Mouse (Mus musculus) forebrain, embryonic 16.5 days (tissue): ENCODE data around the gene Cldnd2. TPM values are rescaled to one million over a fixed set of nuclear protein-coding genes. Genes with fewer than 3 reads are reported as not detected.
"Not testable (repeated sequence)": the region's sequence is repeated elsewhere in the genome, so short reads cannot be mapped to it uniquely, and the experiment has no call there.

Experiments used
- ATAC-seq: fragments of 200-750 bp; cut with Nextera tagmentation; 2 replicates; pipeline ENCODE4 v1.8.0; 2017; ENCODE audit warnings: mild to moderate bottlenecking, moderate library complexity
- H3K27ac ChIP-seq: fragments of 300-500 bp; sonication (generic); 2 replicates; pipeline ENCODE4 v1.5.1; 2014; ENCODE audit warnings: low read length, control low read depth
- H3K27me3 ChIP-seq: fragments of 300-500 bp; sonication (generic); replicated peaks from 2 replicates; pipeline ENCODE4 v1.6.1; 2014; ENCODE audit warnings: low read length; ENCODE audit not compliant: control insufficient read depth, insufficient read depth
- H3K36me3 ChIP-seq: fragments of 300-500 bp; sonication (generic); 2 replicates; pipeline ENCODE4 v1.6.1; 2014; ENCODE audit not compliant: control insufficient read depth, insufficient read depth
- H3K4me1 ChIP-seq: fragments of 300-500 bp; sonication (generic); replicated peaks from 2 replicates; pipeline ENCODE4 v1.6.1; 2014; ENCODE audit warnings: low read length; ENCODE audit not compliant: control insufficient read depth, insufficient read depth
- H3K4me2 ChIP-seq: fragments of 300-500 bp; sonication (generic); 2 replicates; pipeline ENCODE4 v1.6.1; 2014; ENCODE audit warnings: mild to moderate bottlenecking, low read length, control low read depth
- H3K4me3 ChIP-seq: fragments of 300-500 bp; sonication (generic); replicated peaks from 2 replicates; pipeline ENCODE4 v1.5.1; 2014; ENCODE audit warnings: mild to moderate bottlenecking, low read length, control low read depth
- H3K9ac ChIP-seq: fragments of 300-500 bp; sonication (generic); replicated peaks from 2 replicates; pipeline ENCODE4 v1.6.1; 2014; ENCODE audit warnings: low read depth, low read length, control low read depth
- H3K9me3 ChIP-seq: fragments of 300-500 bp; sonication (generic); 2 replicates; pipeline ENCODE4 v1.6.1; 2016; ENCODE audit warnings: low read length; ENCODE audit not compliant: control insufficient read depth
- WGBS: fragments of 180-500 bp; shearing (Covaris S2); extraction: QIAGEN DNeasy Blood & Tissue Kit; methylation state at CpG from one replicate; pipeline ENCODE4 v1.1.7; 2014; 5-methylcytosine and 5-hydroxymethylcytosine counted together
- polyA plus RNA-seq: library from polyadenylated mRNA; unstranded; fragments of >200 nt; fragmentation: Nextera tagmentation; extraction: Ambion mirVana; gene quantifications from 2 replicates; pipeline ENCODE4 v1.2.1, GENCODE M21; 2015

Gene Cldnd2
- polyA plus RNA-seq = not detected in 2 replicates

GRCm38 (mm10) chr7:43440482-43440881, at the start of gene Cldnd2:
Cldnd2 (plus strand) TSS chr7:43440782.
- Histone ChIP-seq H3K27me3 (no peaks in the 10 kb centered on the region), H3K9ac (no peak within 1 kb of the TSS), H3K9me3 (no peaks in the 10 kb centered on the region), H3K4me3 (no peak within 1 kb of the TSS), H3K4me1 (peaks cover 21% of the 10 kb centered on the region), H3K4me2 (no peak within 1 kb of the TSS), H3K27ac (no peak within 1 kb of the TSS), H3K36me3 (no peaks in the 10 kb centered on the region)
- WGBS = 82% methylated on average over 6 of the region's 6 CpGs
- ATAC-seq = no peak

GRCm38 (mm10) chr7:43392349-43393121, 48.0 kb upstream of the Cldnd2 start:
- H3K9me3 ChIP-seq = no peaks in the 10 kb centered on the region
- H3K4me1 ChIP-seq = no peaks in the 10 kb centered on the region
- no peak overlapping the region for H3K4me2 ChIP-seq
- H3K4me3 ChIP-seq = no peak overlapping the region
- H3K27me3 ChIP-seq = no peaks in the 10 kb centered on the region
- no peaks in the 10 kb centered on the region for H3K36me3 ChIP-seq
- no peak for ATAC-seq
- 82% methylated on average over 8 of the region's 8 CpGs for WGBS
- no peak overlapping the region for H3K9ac ChIP-seq
- no peak overlapping the region for H3K27ac ChIP-seq

- Histone ChIP-seq H3K4me3 (no peak overlapping the region), H3K9ac (no peak overlapping the region), H3K27ac (no peak overlapping the region), H3K4me2 (no peak overlapping the region), H3K36me3 (no peaks in the 10 kb centered on the region), H3K4me1 (no peaks in the 10 kb centered on the region), H3K9me3 (no peaks in the 10 kb centered on the region), H3K27me3 (no peaks in the 10 kb centered on the region)
- ATAC-seq = no peak
- WGBS = 77% methylated on average over 2 of the region's 2 CpGs
Measured at GRCm38 (mm10) chr7:43399501-43399900, 41.1 kb upstream of the Cldnd2 start.

GRCm38 (mm10) chr7:43402718-43403117, 37.9 kb upstream of the Cldnd2 start:
- 56% methylated on average over 2 of the region's 2 CpGs for WGBS
- ATAC-seq = no peak
- no peak overlapping the region for H3K9ac ChIP-seq

GRCm38 (mm10) chr7:43407573-43407972, 33.0 kb upstream of the Cldnd2 start:
- H3K9ac ChIP-seq = no peak overlapping the region
- H3K27me3 ChIP-seq = no peaks in the 10 kb centered on the region
- 82% methylated on average over 3 of the region's 3 CpGs for WGBS
- no peak overlapping the region for H3K4me3 ChIP-seq
- H3K36me3 ChIP-seq = no peaks in the 10 kb centered on the region
- ATAC-seq = no peak
- no peaks in the 10 kb centered on the region for H3K9me3 ChIP-seq
- H3K27ac ChIP-seq = no peak overlapping the region
- H3K4me1 ChIP-seq = no peaks in the 10 kb centered on the region
- H3K4me2 ChIP-seq = no peak overlapping the region

More at GRCm38 (mm10) chr7:43402718-43403117, 37.9 kb upstream of the Cldnd2 start:
- Histone ChIP-seq H3K4me2 (no peak overlapping the region), H3K9me3 (no peaks in the 10 kb centered on the region), H3K4me3 (no peak overlapping the region), H3K36me3 (no peaks in the 10 kb centered on the region), H3K27me3 (no peaks in the 10 kb centered on the region), H3K27ac (no peak overlapping the region), H3K4me1 (no peaks in the 10 kb centered on the region)

- Histone ChIP-seq H3K4me2 (no peak within 1 kb of the TSS), H3K4me1 (no peaks in the 10 kb centered on the region), H3K9me3 (no peaks in the 10 kb centered on the region), H3K9ac (no peak within 1 kb of the TSS), H3K36me3 (no peaks in the 10 kb centered on the region), H3K27me3 (no peaks in the 10 kb centered on the region), H3K27ac (no peak within 1 kb of the TSS), H3K4me3 (no peak within 1 kb of the TSS)
- no peak for ATAC-seq
- WGBS = 81% methylated on average over 4 of the region's 4 CpGs
Measured at GRCm38 (mm10) chr7:43408131-43408553, 32.4 kb upstream of the Cldnd2 start, which contains the start of gene Siglecg. Siglecg (plus strand) TSS chr7:43408204.

GRCm38 (mm10) chr7:43409084-43409483, 31.5 kb upstream of the Cldnd2 start:
- Histone ChIP-seq H3K4me1 (no peaks in the 10 kb centered on the region), H3K36me3 (no peaks in the 10 kb centered on the region), H3K9me3 (no peaks in the 10 kb centered on the region), H3K4me3 (no peak overlapping the region), H3K27ac (no peak overlapping the region), H3K27me3 (no peaks in the 10 kb centered on the region), H3K9ac (no peak overlapping the region), H3K4me2 (no peak overlapping the region)
- 85% methylated on average over 3 of the region's 3 CpGs for WGBS
- ATAC-seq = no peak

- H3K27me3 ChIP-seq, ATAC-seq: not testable (repeated sequence)
- WGBS = 28% methylated on average over 4 of the region's 4 CpGs
Measured at GRCm38 (mm10) chr7:43411724-43412123, 28.9 kb upstream of the Cldnd2 start.

GRCm38 (mm10) chr7:43417298-43417697, 23.3 kb upstream of the Cldnd2 start:
- no peaks in the 10 kb centered on the region for H3K36me3 ChIP-seq
- H3K4me3 ChIP-seq = no peak overlapping the region
- no peaks in the 10 kb centered on the region for H3K4me1 ChIP-seq
- 91% methylated on average over 10 of the region's 10 CpGs for WGBS
- H3K4me2 ChIP-seq = no peak overlapping the region
- no peak for ATAC-seq
- no peak overlapping the region for H3K27ac ChIP-seq
- H3K9ac ChIP-seq = no peak overlapping the region
- H3K9me3 ChIP-seq = no peaks in the 10 kb centered on the region
- H3K27me3 ChIP-seq = no peaks in the 10 kb centered on the region

More at GRCm38 (mm10) chr7:43411724-43412123, 28.9 kb upstream of the Cldnd2 start:
- not testable (repeated sequence) for H3K9me3 ChIP-seq, H3K4me2 ChIP-seq, H3K36me3 ChIP-seq, H3K27ac ChIP-seq, H3K4me1 ChIP-seq, H3K4me3 ChIP-seq, H3K9ac ChIP-seq
